Mouse (Mus musculus) intestine, embryonic 15.5 days (tissue): ENCODE results near the gene Ints4. TPM values are rescaled to one million over a fixed set of nuclear protein-coding genes. Genes with fewer than 3 reads are reported as not detected.
A peak's percentile ranks its signal among the peaks of the same experiment; 100 is the strongest.

Experiments
- ATAC-seq: fragments of 200-750 bp; cut with Nextera tagmentation; 2 replicates; pipeline ENCODE4 v1.8.0; 2017; ENCODE audit warnings: moderate TSS enrichment, moderate library complexity
- H3K27ac ChIP-seq: fragments of 300-500 bp; sonication (generic); 2 replicates; pipeline ENCODE4 v1.5.1; 2015; ENCODE audit warnings: mild to moderate bottlenecking, inconsistent platforms
- H3K27me3 ChIP-seq: fragments of 300-500 bp; sonication (generic); replicated peaks from 2 replicates; pipeline ENCODE4 v1.6.1; 2015; ENCODE audit warnings: inconsistent platforms
- H3K36me3 ChIP-seq: fragments of 300-500 bp; sonication (generic); 2 replicates; pipeline ENCODE4 v1.6.1; 2015; ENCODE audit warnings: inconsistent platforms
- H3K4me1 ChIP-seq: fragments of 300-500 bp; sonication (generic); replicated peaks from 2 replicates; pipeline ENCODE4 v1.6.1; 2015; ENCODE audit warnings: inconsistent platforms
- H3K4me2 ChIP-seq: fragments of 300-500 bp; sonication (generic); replicated peaks from 2 replicates; pipeline ENCODE4 v1.6.1; 2015; ENCODE audit warnings: mild to moderate bottlenecking, inconsistent platforms
- H3K4me3 ChIP-seq: fragments of 300-500 bp; sonication (generic); replicated peaks from 2 replicates; pipeline ENCODE4 v1.5.1; 2015; ENCODE audit warnings: inconsistent platforms
- H3K9ac ChIP-seq: fragments of 300-500 bp; sonication (generic); 2 replicates; pipeline ENCODE4 v1.6.1; 2015; ENCODE audit warnings: inconsistent platforms
- H3K9me3 ChIP-seq: fragments of 300-500 bp; sonication (generic); 2 replicates; pipeline ENCODE4 v1.6.1; 2016; ENCODE audit warnings: inconsistent platforms
- WGBS: fragments of 180-500 bp; shearing (Covaris S2); methylation state at CpG from one replicate; pipeline ENCODE4 v1.1.7; 2015; 5-methylcytosine and 5-hydroxymethylcytosine counted together
- polyA plus RNA-seq: library from polyadenylated mRNA; unstranded; fragments of >200 nt; fragmentation: Nextera tagmentation; extraction: Ambion mirVana; gene quantifications from 2 replicates; pipeline ENCODE4 v1.2.1, GENCODE M21; 2015

Gene Ints4
- polyA plus RNA-seq, 1 experiment from 2014 or later: 42.1 TPM

DNA sequence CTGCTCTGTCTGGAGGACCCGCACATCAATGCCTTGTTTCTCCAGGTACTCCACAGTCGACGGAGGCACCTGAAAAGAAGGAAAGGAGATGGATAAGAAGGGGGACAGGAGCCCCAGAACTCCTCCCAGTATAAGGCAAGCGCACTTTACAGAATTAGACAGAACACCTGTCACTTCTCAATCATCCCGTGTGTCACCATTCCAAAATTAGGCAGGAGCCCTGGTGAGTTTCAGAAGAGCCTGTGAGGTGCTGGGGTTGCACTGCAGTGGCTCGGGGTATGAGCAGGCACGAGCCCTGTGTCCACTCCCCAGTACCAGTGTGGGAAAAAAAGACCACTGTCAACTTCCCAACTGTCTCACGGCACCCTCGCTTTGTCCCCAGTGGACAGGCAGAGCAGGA is 69.9 kb downstream of the Ints4 start:
- no peak for ATAC-seq
- no peak overlapping the region for H3K27ac ChIP-seq
- H3K4me2 ChIP-seq: no peak overlapping the region
- H3K9ac ChIP-seq: no peak overlapping the region
- WGBS: 89% methylated on average over 9 of the region's 9 CpGs
- H3K27me3 ChIP-seq: no peaks in the 10 kb centered on the region
- H3K9me3 ChIP-seq: no peaks in the 10 kb centered on the region
- no peak overlapping the region for H3K4me3 ChIP-seq
- H3K36me3 ChIP-seq: no peaks in the 10 kb centered on the region
- no peaks in the 10 kb centered on the region for H3K4me1 ChIP-seq

DNA sequence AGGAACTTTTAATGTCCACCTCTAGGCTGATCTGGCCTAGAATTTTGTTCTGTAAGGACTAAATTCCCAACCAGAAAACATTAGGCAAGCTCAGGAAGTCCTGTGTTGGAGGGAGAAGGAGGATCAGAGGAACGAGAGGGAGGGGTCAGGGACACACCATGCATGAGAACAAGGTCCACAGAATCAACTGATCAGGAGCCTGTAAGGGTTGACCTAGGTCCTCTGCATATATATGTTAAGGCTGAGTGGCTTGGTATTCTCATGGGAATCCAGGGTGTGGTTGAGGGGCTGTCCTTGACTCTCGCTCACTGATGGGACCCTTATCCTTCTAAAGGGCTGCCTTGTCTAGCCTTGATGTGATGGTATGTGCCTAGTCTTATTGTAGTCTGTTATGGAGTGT is 82.8 kb downstream of the Ints4 start:
- Histone ChIP-seq H3K4me1 (no peaks in the 10 kb centered on the region), H3K9me3 (no peaks in the 10 kb centered on the region), H3K4me3 (no peak overlapping the region), H3K9ac (no peak overlapping the region), H3K27ac (no peak overlapping the region), H3K4me2 (no peak overlapping the region), H3K27me3 (no peaks in the 10 kb centered on the region), H3K36me3 (no peaks in the 10 kb centered on the region)
- no peak for ATAC-seq
- WGBS: 85% methylated on average over 2 of the region's 2 CpGs

DNA sequence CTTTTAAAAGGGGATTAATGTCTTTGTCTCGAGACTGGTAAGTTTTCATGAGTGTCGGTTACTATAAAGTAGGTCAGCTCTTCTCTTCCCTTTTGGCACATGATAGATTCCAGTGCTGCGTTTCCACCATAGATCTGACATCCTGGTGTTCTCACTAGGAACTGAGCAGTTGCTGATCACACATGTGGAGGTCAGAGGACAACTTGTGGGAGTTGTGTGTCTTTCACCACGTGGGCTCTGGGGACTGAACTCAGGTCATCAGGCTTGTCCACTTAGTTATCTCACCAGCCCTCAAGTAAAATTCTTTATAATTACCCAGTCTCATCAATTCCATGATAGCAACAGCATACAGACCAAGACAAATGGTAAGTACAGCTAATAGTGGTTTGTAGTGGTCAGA is 88.6 kb downstream of the Ints4 start:
- no peak overlapping the region for H3K4me3 ChIP-seq
- no peaks in the 10 kb centered on the region for H3K27me3 ChIP-seq
- H3K4me1 ChIP-seq: no peaks in the 10 kb centered on the region
- no peak overlapping the region for H3K4me2 ChIP-seq
- no peaks in the 10 kb centered on the region for H3K36me3 ChIP-seq
- 76% methylated on average over 4 of the region's 4 CpGs for WGBS
- H3K27ac ChIP-seq: no peak overlapping the region
- no peak for ATAC-seq
- H3K9ac ChIP-seq: no peak overlapping the region
- no peaks in the 10 kb centered on the region for H3K9me3 ChIP-seq

DNA sequence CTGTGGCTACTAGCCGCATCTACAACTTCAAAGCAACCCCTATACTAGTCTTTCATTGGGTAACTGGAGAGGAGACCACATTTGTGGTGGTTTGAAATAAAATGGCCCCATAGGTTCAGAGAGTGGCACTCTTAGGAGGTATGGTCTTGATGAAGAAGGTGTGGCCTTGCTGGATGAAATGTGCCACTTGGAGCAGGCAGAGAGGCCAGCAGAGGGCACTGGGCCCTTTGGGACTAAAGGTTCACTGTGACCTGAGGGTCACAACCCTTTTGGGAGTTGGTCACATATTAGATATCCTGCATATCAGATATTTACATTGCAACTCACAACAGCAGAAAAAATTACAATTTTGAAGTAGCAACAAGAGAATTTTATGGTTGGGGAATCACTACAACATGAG is 89.6 kb downstream of the Ints4 start:
- H3K27me3 ChIP-seq: no peaks in the 10 kb centered on the region
- no peak for ATAC-seq
- H3K27ac ChIP-seq: no peak overlapping the region
- H3K4me1 ChIP-seq: no peaks in the 10 kb centered on the region
- no peak overlapping the region for H3K4me3 ChIP-seq
- WGBS: 91% methylated on average over 1 of the region's 1 CpGs
- H3K4me2 ChIP-seq: no peak overlapping the region
- no peak overlapping the region for H3K9ac ChIP-seq
- no peaks in the 10 kb centered on the region for H3K9me3 ChIP-seq
- no peaks in the 10 kb centered on the region for H3K36me3 ChIP-seq

DNA sequence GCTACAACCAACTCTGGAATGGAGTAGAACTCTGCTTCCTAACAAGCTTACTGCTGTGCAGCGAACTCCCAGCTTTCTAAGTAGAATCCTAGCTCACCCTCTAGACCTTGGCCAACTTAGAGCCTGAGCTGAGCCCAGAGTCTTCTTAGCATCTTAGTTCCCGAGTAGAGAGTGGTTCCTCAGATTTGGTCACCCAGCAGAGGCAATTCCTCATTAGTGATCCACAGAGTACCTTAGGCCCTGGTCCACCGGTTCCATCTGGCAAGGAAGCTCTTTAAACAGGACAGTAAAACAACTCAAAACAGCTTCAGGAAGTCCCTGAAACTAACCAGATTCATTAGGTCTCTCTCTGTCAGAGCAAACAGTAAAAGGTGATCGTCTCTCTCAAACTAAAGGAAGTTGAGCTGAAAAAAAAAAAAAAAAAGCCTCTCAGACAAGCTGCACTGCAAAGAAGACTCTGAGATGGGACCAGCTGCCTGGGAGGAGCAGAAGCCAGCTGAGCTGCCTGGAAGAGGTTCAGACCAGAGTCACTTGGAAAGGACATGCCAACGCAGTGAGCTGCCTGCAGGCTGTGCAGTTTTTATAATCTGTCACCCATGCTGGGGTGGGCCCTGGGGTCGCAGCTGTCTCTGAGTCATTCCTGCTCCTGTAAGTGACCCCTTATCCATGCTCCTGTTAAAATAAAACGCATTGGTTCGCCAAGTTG is 97.8 kb downstream of the Ints4 start:
- WGBS: 21% methylated on average over 8 of the region's 8 CpGs
- H3K4me1 ChIP-seq: peaks cover 2% of the 10 kb centered on the region; the same call in 1 of the 2 replicates
- peak overlapping the region; percentile 76 for H3K4me2 ChIP-seq
- ATAC-seq: peak; percentile 1
- H3K27ac ChIP-seq: peak overlapping the region; percentile 95
- no peaks in the 10 kb centered on the region for H3K36me3 ChIP-seq
- no peaks in the 10 kb centered on the region for H3K27me3 ChIP-seq
- H3K4me3 ChIP-seq: peak overlapping the region; percentile 99
- H3K9me3 ChIP-seq: no peaks in the 10 kb centered on the region
- H3K9ac ChIP-seq: peak overlapping the region; percentile 65

DNA sequence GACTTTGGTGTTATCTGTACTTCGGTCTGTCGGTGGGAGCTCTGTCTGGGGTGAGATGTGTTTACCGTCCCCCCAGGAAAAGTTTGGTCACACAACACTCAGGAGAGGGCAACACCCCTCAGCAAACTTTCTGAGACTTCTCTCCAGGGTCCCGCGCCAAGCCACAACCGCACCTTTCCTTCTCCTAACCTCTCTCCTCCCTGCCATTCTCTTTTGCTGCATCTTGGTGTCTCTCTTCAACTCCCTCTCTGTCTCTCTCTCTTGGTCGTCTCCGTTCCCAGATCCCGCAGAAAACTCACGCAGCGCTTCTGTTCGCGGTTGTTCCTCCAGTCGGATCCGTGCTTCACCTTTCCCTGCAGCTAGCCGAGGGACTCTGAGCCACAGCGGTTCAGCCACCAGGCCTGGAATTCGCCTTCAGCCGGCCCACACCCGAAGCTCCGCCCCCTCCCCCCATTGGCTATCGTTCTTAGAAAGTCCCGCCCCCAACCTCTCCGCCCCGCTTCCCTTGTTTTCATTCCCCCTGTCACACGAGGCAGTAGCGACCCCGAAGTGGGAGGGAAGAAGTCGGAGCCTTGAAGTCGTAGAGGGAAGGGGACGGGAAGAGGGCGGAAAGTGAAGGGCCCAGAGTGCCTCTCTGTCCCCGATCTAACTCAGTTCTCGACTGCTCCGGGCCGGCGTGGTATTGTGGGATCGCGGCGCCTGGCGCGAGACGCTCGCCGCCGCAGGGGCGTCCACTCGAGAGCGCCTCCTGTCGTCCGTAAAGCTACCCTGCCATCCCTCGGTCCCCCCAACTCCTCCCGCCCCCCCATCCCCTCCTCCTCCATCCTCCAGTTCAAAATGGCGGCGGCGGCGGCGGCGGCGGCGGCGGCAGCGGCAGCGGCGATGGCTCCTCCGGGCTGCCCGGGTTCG is 98.6 kb downstream of the Ints4 start, which contains the start of the genes Aamdc and Rsf1:
Aamdc (minus strand) TSS at position 431 of the 909 bp plus-strand sequence.
Rsf1 (plus strand) TSS at position 823 of the 909 bp plus-strand sequence.
- Histone ChIP-seq H3K9me3 (no peaks in the 10 kb centered on the region), H3K9ac (peak within 1 kb of the TSS; percentile 98), H3K4me1 (peaks cover 2% of the 10 kb centered on the region; the same call in 1 of the 2 replicates), H3K36me3 (no peaks in the 10 kb centered on the region), H3K27me3 (no peaks in the 10 kb centered on the region), H3K4me2 (peak within 1 kb of the TSS; percentile 76), H3K27ac (peak within 1 kb of the TSS; percentile 95), H3K4me3 (peak within 1 kb of the TSS; percentile 99)
- ATAC-seq: peak; percentile 94
- WGBS: under 1% methylated on average over 53 of the region's 68 CpGs

DNA sequence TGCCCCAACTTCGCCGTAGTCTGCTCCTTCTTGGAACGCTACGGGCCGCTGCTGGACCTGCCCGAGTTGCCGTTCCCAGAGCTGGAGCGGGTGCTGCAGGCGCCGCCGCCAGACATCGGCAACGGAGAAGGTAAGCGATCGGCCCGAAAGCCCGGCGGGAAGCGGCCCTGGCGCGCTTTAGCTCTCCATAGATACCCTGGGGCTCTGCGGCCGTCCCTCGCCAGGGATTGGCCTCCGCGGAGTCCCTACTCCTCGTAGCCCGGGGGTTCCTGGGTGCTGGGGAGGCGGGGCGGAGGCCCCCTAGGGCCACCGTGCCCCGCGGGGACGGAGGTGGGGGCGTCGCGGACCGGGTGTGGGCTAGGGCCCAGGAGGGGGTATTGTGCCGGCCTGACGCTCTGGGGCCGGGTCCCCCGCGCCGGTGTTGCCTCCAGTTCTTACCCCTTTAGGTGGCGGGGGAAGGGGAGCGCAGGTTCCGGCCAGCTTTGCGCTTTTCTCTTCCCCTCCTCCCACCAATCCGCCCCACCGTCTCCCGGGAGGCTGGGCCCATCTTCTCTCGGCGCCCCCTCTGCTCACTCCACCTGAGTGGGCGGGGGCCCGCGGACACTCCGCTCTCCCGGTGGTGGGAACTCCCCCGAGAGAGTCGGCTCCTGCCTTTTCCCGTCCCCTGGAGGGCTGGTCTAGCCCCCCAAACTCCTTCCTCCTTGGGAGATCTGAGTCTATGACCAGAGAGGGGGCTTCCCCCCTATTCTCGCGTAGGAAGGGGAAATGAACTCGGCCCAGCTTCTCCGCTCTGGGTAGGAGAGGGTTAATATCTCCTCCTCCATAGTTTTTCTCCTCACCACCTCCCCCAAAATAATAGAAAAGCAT is 99.5 kb downstream of the Ints4 start:
- H3K9me3 ChIP-seq: no peaks in the 10 kb centered on the region
- peak overlapping the region; percentile 98 for H3K9ac ChIP-seq
- no peaks in the 10 kb centered on the region for H3K36me3 ChIP-seq
- H3K4me3 ChIP-seq: peak overlapping the region; percentile 99
- no peaks in the 10 kb centered on the region for H3K27me3 ChIP-seq
- WGBS: 0% methylated on average over 60 of the region's 65 CpGs
- peak overlapping the region; percentile 95 for H3K27ac ChIP-seq
- peak; percentile 54 for ATAC-seq
- H3K4me1 ChIP-seq: peaks cover 2% of the 10 kb centered on the region; the same call in 1 of the 2 replicates
- peak overlapping the region; percentile 76 for H3K4me2 ChIP-seq

DNA sequence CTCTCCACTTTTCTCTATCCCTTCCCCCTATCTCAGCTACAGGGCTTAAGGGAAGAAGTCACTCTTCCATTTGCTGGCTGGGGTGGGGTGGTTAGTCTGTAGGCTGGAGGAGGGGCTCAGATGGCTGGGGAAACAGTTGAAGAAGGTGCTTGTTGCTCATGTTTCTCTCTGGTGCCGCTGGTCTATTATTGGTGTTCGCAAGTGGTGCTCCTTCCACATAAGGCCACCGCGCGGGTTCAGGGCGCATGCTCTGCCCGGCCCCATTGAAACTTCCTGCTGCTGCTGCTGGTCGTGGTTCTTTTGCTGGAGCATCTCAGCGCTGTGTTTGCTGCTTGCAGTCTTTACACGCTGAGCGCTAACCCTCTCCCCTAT is 100.1 kb downstream of the Ints4 start:
- no peaks in the 10 kb centered on the region for H3K27me3 ChIP-seq
- no peaks in the 10 kb centered on the region for H3K36me3 ChIP-seq
- peaks cover 2% of the 10 kb centered on the region; the same call in 1 of the 2 replicates for H3K4me1 ChIP-seq
- WGBS: 0% methylated on average over 11 of the region's 11 CpGs
- H3K9me3 ChIP-seq: no peaks in the 10 kb centered on the region
- peak overlapping the region; percentile 98 for H3K9ac ChIP-seq
- peak overlapping the region; percentile 62 for H3K4me2 ChIP-seq
- peak; percentile 52 for ATAC-seq
- peak overlapping the region; percentile 95 for H3K27ac ChIP-seq
- peak overlapping the region; percentile 99 for H3K4me3 ChIP-seq

DNA sequence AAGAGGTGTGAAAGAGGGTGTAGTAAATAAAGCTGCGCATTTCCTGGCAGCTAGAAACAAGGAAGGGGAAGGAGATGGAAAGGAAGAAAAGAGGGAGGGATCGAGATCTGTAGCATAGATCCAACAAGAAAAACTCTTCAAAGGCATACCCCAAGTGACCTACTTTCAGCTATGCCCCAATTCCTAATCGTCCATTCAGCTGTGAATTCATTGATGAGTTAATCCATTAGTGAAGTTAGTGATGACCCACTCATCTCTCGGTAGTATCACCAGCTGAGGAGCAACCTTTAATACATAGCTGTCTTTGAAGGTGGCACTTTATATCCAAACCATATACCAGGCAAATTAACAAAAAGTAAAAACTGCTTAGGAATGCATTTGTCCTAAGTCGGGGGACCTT is 107.8 kb downstream of the Ints4 start:
- Histone ChIP-seq H3K36me3 (no peaks in the 10 kb centered on the region), H3K4me2 (no peak overlapping the region), H3K27me3 (no peaks in the 10 kb centered on the region), H3K9me3 (no peaks in the 10 kb centered on the region), H3K27ac (no peak overlapping the region), H3K4me1 (peaks cover 18% of the 10 kb centered on the region), H3K9ac (no peak overlapping the region), H3K4me3 (no peak overlapping the region)
- 76% methylated on average over 5 of the region's 5 CpGs for WGBS
- no peak for ATAC-seq

DNA sequence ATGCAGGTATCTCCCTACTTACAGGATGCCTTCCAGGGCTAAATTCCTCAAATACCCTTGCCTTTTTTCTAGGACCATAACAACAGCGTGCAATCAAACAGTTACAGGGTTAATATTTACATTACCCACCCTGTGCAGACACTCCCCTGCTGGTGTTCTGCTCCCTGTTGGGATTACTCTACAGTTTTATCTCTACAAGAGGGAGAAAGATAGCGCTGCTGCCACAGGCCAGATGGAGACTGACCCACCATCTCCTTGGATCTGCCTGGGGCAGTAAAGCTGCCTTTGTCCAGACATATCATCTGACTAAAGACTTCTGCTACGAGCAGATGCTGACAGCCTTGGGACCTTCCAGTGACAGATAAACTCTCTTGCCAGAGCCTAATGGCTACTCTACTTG is 109.7 kb downstream of the Ints4 start:
- Histone ChIP-seq H3K36me3 (no peaks in the 10 kb centered on the region), H3K9me3 (no peaks in the 10 kb centered on the region), H3K4me3 (no peak overlapping the region), H3K27ac (no peak overlapping the region), H3K4me1 (peaks cover 18% of the 10 kb centered on the region), H3K9ac (no peak overlapping the region), H3K4me2 (peak overlapping the region; percentile 33), H3K27me3 (no peaks in the 10 kb centered on the region)
- peak; percentile 73 for ATAC-seq
- WGBS: 6% methylated on average over 3 of the region's 3 CpGs
